Mouse (Mus musculus) neural tube, embryonic 13.5 days (tissue): ENCODE data around the gene Fgfr2. TPM values are rescaled to one million over a fixed set of nuclear protein-coding genes. Genes with fewer than 3 reads are reported as not detected.

Experiments
- ATAC-seq: fragments of 200-750 bp; cut with Nextera tagmentation; 2 replicates; pipeline ENCODE4 v1.8.0; 2017; ENCODE audit warnings: low read depth, mild to moderate bottlenecking, moderate TSS enrichment, moderate library complexity
- H3K27ac ChIP-seq: fragments of 300-500 bp; sonication (generic); replicated peaks from 2 replicates; pipeline ENCODE4 v1.5.1; 2015; ENCODE audit warnings: moderate library complexity, mild to moderate bottlenecking, inconsistent platforms
- H3K27me3 ChIP-seq: fragments of 300-500 bp; sonication (generic); 2 replicates; pipeline ENCODE4 v1.6.1; 2015; ENCODE audit warnings: mild to moderate bottlenecking, inconsistent platforms
- H3K36me3 ChIP-seq: fragments of 300-500 bp; sonication (generic); 2 replicates; pipeline ENCODE4 v1.6.1; 2015; ENCODE audit warnings: mild to moderate bottlenecking, inconsistent platforms
- H3K4me1 ChIP-seq: fragments of 300-500 bp; sonication (generic); replicated peaks from 2 replicates; pipeline ENCODE4 v1.6.1; 2015; ENCODE audit warnings: inconsistent platforms
- H3K4me2 ChIP-seq: fragments of 300-500 bp; sonication (generic); 2 replicates; pipeline ENCODE4 v1.6.1; 2015; ENCODE audit warnings: inconsistent platforms, mild to moderate bottlenecking, moderate library complexity
- H3K4me3 ChIP-seq: fragments of 300-500 bp; sonication (generic); 2 replicates; pipeline ENCODE4 v1.5.1; 2015; ENCODE audit warnings: mild to moderate bottlenecking, inconsistent platforms
- H3K9ac ChIP-seq: fragments of 300-500 bp; sonication (generic); 2 replicates; pipeline ENCODE4 v1.6.1; 2015; ENCODE audit warnings: moderate library complexity, mild to moderate bottlenecking, inconsistent platforms
- H3K9me3 ChIP-seq: fragments of 300-500 bp; sonication (generic); 2 replicates; pipeline ENCODE4 v1.6.1; 2016; ENCODE audit warnings: inconsistent platforms
- WGBS: fragments of 180-500 bp; shearing (Covaris S2); methylation state at CpG from one replicate; pipeline ENCODE4 v1.1.7; 2015; 5-methylcytosine and 5-hydroxymethylcytosine counted together
- polyA plus RNA-seq: library from polyadenylated mRNA; unstranded; fragments of >200 nt; fragmentation: Nextera tagmentation; extraction: Ambion mirVana; gene quantifications from 2 replicates; pipeline ENCODE4 v1.2.1, GENCODE M21; 2015

Fgfr2 gene
- polyA plus RNA-seq, 1 experiment from 2014 or later: 22.9 TPM

GRCm38 (mm10) chr7:130935793-130936471 lies 2187.2 kb downstream of the Fgfr2 start, which contains the start of gene Htra1:
Gene Htra1, plus strand, starts transcription at chr7:130936111.
- peaks cover 80% of the 10 kb centered on the region for H3K27me3 ChIP-seq

GRCm38 (mm10) chr7:130935421-130935792 lies 2187.7 kb downstream of the Fgfr2 start:
- H3K27me3 ChIP-seq: peaks cover 80% of the 10 kb centered on the region
- no peaks in the 10 kb centered on the region for H3K9me3 ChIP-seq
- peak; percentile 3; the same call in 1 of the 2 replicates for ATAC-seq
- no peaks in the 10 kb centered on the region for H3K36me3 ChIP-seq
- peak overlapping the region; percentile 49 for H3K4me3 ChIP-seq
- WGBS: 12% methylated on average over 16 of the region's 16 CpGs
- H3K4me2 ChIP-seq: peak overlapping the region; percentile 73
- peak overlapping the region; percentile 64; the same call in 1 of the 2 replicates for H3K9ac ChIP-seq
- peaks cover 21% of the 10 kb centered on the region for H3K4me1 ChIP-seq
- no peak overlapping the region for H3K27ac ChIP-seq

More at GRCm38 (mm10) chr7:130935793-130936471, 2187.2 kb downstream of the Fgfr2 start, which contains the start of gene Htra1:
- Histone ChIP-seq H3K4me3 (peak within 1 kb of the TSS; percentile 49), H3K27ac (no peak within 1 kb of the TSS), H3K4me1 (peaks cover 21% of the 10 kb centered on the region), H3K9me3 (no peaks in the 10 kb centered on the region), H3K9ac (peak within 1 kb of the TSS; percentile 64), H3K4me2 (peak within 1 kb of the TSS; percentile 73), H3K36me3 (no peaks in the 10 kb centered on the region)
- peak; percentile 86 for ATAC-seq
- under 1% methylated on average over 70 of the region's 70 CpGs for WGBS

GRCm38 (mm10) chr7:130934654-130935053 lies 2188.5 kb downstream of the Fgfr2 start:
- 86% methylated on average over 4 of the region's 4 CpGs for WGBS
- H3K4me3 ChIP-seq: no peak overlapping the region

GRCm38 (mm10) chr7:130932921-130933320 lies 2190.2 kb downstream of the Fgfr2 start:
- Histone ChIP-seq H3K9ac (no peak overlapping the region), H3K9me3 (no peaks in the 10 kb centered on the region), H3K4me2 (no peak overlapping the region), H3K27ac (no peak overlapping the region), H3K4me1 (peaks cover 21% of the 10 kb centered on the region), H3K27me3 (peaks cover 58% of the 10 kb centered on the region), H3K36me3 (no peaks in the 10 kb centered on the region), H3K4me3 (no peak overlapping the region)
- 91% methylated on average over 9 of the region's 9 CpGs for WGBS
- no peak for ATAC-seq

More at GRCm38 (mm10) chr7:130934654-130935053, 2188.5 kb downstream of the Fgfr2 start:
- Histone ChIP-seq H3K36me3 (no peaks in the 10 kb centered on the region), H3K27ac (no peak overlapping the region), H3K27me3 (peaks cover 74% of the 10 kb centered on the region), H3K4me1 (peaks cover 21% of the 10 kb centered on the region), H3K4me2 (no peak overlapping the region), H3K9me3 (no peaks in the 10 kb centered on the region), H3K9ac (no peak overlapping the region)
- ATAC-seq: no peak

- Histone ChIP-seq H3K9me3 (no peaks in the 10 kb centered on the region), H3K27me3 (peaks cover 33% of the 10 kb centered on the region), H3K9ac (no peak overlapping the region), H3K4me1 (peaks cover 5% of the 10 kb centered on the region), H3K36me3 (no peaks in the 10 kb centered on the region), H3K4me3 (no peak overlapping the region), H3K4me2 (no peak overlapping the region), H3K27ac (no peak overlapping the region)
- ATAC-seq: no peak
- 68% methylated on average over 3 of the region's 3 CpGs for WGBS
Observed at GRCm38 (mm10) chr7:130930401-130930800, 2192.7 kb downstream of the Fgfr2 start.

- no peak overlapping the region for H3K4me3 ChIP-seq
- H3K27me3 ChIP-seq: no peaks in the 10 kb centered on the region
- H3K36me3 ChIP-seq: no peaks in the 10 kb centered on the region
- H3K9ac ChIP-seq: no peak overlapping the region
- H3K4me2 ChIP-seq: no peak overlapping the region
- H3K27ac ChIP-seq: no peak overlapping the region; the same call in 1 of the 2 replicates
- no peak for ATAC-seq
- H3K4me1 ChIP-seq: peaks cover 3% of the 10 kb centered on the region; the same call in 1 of the 2 replicates
- 57% methylated on average over 13 of the region's 13 CpGs for WGBS
- no peaks in the 10 kb centered on the region for H3K9me3 ChIP-seq
Observed at GRCm38 (mm10) chr7:130922981-130923731, 2200.0 kb downstream of the Fgfr2 start.

- Histone ChIP-seq H3K27ac (no peak overlapping the region), H3K4me2 (no peak overlapping the region), H3K4me3 (no peak overlapping the region), H3K27me3 (no peaks in the 10 kb centered on the region), H3K36me3 (peaks cover 10% of the 10 kb centered on the region), H3K4me1 (0 out of 2 replicates have a peak, but pooled peaks cover 3% of the 10 kb centered on the region), H3K9me3 (no peaks in the 10 kb centered on the region), H3K9ac (no peak overlapping the region)
- no peak for ATAC-seq
- 59% methylated on average over 2 of the region's 2 CpGs for WGBS
Observed at GRCm38 (mm10) chr7:130918260-130918659, 2204.9 kb downstream of the Fgfr2 start.

- H3K9ac ChIP-seq: no peak overlapping the region
- H3K4me1 ChIP-seq: no peaks in the 10 kb centered on the region
- H3K4me3 ChIP-seq: no peak overlapping the region
- WGBS: 57% methylated on average over 5 of the region's 5 CpGs
- no peak overlapping the region for H3K27ac ChIP-seq
- no peak for ATAC-seq
- no peaks in the 10 kb centered on the region for H3K27me3 ChIP-seq
- no peaks in the 10 kb centered on the region for H3K9me3 ChIP-seq
- H3K4me2 ChIP-seq: no peak overlapping the region
- H3K36me3 ChIP-seq: peaks cover 35% of the 10 kb centered on the region
Observed at GRCm38 (mm10) chr7:130914693-130915363, 2208.3 kb downstream of the Fgfr2 start.

- no peaks in the 10 kb centered on the region for H3K4me1 ChIP-seq
- H3K27me3 ChIP-seq: no peaks in the 10 kb centered on the region
- peaks cover 48% of the 10 kb centered on the region for H3K36me3 ChIP-seq
- no peak overlapping the region for H3K9ac ChIP-seq
- no peak for ATAC-seq
- H3K9me3 ChIP-seq: no peaks in the 10 kb centered on the region
- WGBS: 94% methylated on average over 14 of the region's 14 CpGs
- H3K4me3 ChIP-seq: no peak overlapping the region
- no peak overlapping the region for H3K4me2 ChIP-seq
- H3K27ac ChIP-seq: no peak overlapping the region
Observed at GRCm38 (mm10) chr7:130910841-130911240, 2212.3 kb downstream of the Fgfr2 start.

GRCm38 (mm10) chr7:130904571-130905365 lies 2218.4 kb downstream of the Fgfr2 start:
- H3K4me3 ChIP-seq: no peak overlapping the region
- H3K27me3 ChIP-seq: no peaks in the 10 kb centered on the region
- 89% methylated on average over 13 of the region's 13 CpGs for WGBS
- peaks cover 47% of the 10 kb centered on the region for H3K36me3 ChIP-seq
- no peak overlapping the region for H3K9ac ChIP-seq
- H3K4me1 ChIP-seq: no peaks in the 10 kb centered on the region
- H3K9me3 ChIP-seq: no peaks in the 10 kb centered on the region
- no peak overlapping the region for H3K27ac ChIP-seq
- H3K4me2 ChIP-seq: no peak overlapping the region
- ATAC-seq: no peak

- Histone ChIP-seq H3K27me3 (no peaks in the 10 kb centered on the region), H3K4me1 (no peaks in the 10 kb centered on the region), H3K4me3 (no peak overlapping the region), H3K27ac (no peak overlapping the region), H3K4me2 (no peak overlapping the region), H3K9ac (no peak overlapping the region), H3K36me3 (peaks cover 41% of the 10 kb centered on the region), H3K9me3 (no peaks in the 10 kb centered on the region)
- WGBS: 89% methylated on average over 16 of the region's 16 CpGs
- no peak for ATAC-seq
Observed at GRCm38 (mm10) chr7:130903505-130904074, 2219.6 kb downstream of the Fgfr2 start.
